Mouse (Mus musculus) olfactory bulb, adult 2 months (tissue): ENCODE data around the gene Gm20431. TPM values are rescaled to one million over a fixed set of nuclear protein-coding genes. Genes with fewer than 3 reads are reported as not detected.

Experiments
- H3K27ac ChIP-seq: fragments of 200-500 bp; 2 replicates; pipeline ENCODE4 v1.5.1; 2012; ENCODE audit warnings: low read depth, low read length; ENCODE audit not compliant: insufficient read depth
- H3K4me1 ChIP-seq: fragments of 200-500 bp; 2 replicates; pipeline ENCODE4 v1.6.1; 2012; ENCODE audit warnings: low read length; ENCODE audit not compliant: control insufficient read depth, insufficient read depth
- H3K4me3 ChIP-seq: fragments of 200-500 bp; 2 replicates; pipeline ENCODE4 v1.5.1; 2012; ENCODE audit warnings: mild to moderate bottlenecking, low read depth, low read length, moderate library complexity; ENCODE audit not compliant: insufficient read depth
- CTCF ChIP-seq: fragments of 200-500 bp; IDR thresholded peaks from 2 replicates; pipeline ENCODE4 v1.5.1; 2012; ENCODE audit warnings: low read depth, mild to moderate bottlenecking, low read length, moderate library complexity; ENCODE audit not compliant: insufficient read depth
- POLR2A ChIP-seq: fragments of 200-500 bp; IDR thresholded peaks from 2 replicates; pipeline ENCODE4 v1.6.1; 2012; ENCODE audit warnings: mild to moderate bottlenecking, low read depth, low read length, moderate library complexity; ENCODE audit not compliant: insufficient read depth
- WGBS: fragments of 180-500 bp; shearing (Covaris S2); methylation state at CpG from one replicate; pipeline ENCODE4 v1.1.7; 2018; 5-methylcytosine and 5-hydroxymethylcytosine counted together
- polyA plus RNA-seq: library from polyadenylated mRNA; stranded (reverse); fragments of >200 nt; gene quantifications from 2 replicates; pipeline ENCODE4 v1.2.4, GENCODE M21; 2012; ENCODE audit warnings: low replicate concordance; ENCODE audit not compliant: missing spikeins, insufficient read depth, insufficient read length

Gm20431 gene
- polyA plus RNA-seq, 1 experiment = not detected

- WGBS = under 1% methylated on average over 31 of the region's 31 CpGs
- TF ChIP-seq POLR2A (no peak), CTCF (no peak)
- peak overlapping the region; percentile 80 for H3K4me3 ChIP-seq
- H3K27ac ChIP-seq = peak overlapping the region; percentile 6; the same call in 1 of the 2 replicates
- peaks cover 43% of the 10 kb centered on the region for H3K4me1 ChIP-seq
Measured at GRCm38 (mm10) chr2:167631181-167631590, 30.1 kb downstream of the Gm20431 start.

DNA sequence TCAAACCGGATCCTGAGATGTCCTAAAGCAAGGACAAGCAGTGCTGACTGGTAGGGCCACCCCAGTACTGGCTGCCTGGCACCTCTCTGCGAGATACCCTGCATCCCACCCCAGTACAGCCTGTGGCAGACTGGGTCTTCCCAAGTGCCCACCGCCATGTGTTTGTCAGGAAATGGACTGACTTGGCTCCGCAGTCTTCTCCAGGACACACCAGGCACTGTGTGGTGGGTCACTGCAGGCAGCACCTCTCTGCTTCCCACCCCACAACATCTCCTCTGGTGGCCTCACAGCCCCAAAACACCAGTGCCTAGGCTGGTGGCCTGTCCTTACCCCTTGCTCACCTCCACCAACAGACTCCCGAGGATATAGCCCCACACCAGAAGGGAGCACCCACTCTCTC lies 30.9 kb downstream of the Gm20431 start:
- Histone ChIP-seq H3K4me1 (peaks cover 50% of the 10 kb centered on the region), H3K4me3 (peak overlapping the region; percentile 80), H3K27ac (no peak overlapping the region)
- no peak for TF ChIP-seq CTCF
- TF ChIP-seq POLR2A = no peak
- WGBS = 59% methylated on average over 5 of the region's 5 CpGs

DNA sequence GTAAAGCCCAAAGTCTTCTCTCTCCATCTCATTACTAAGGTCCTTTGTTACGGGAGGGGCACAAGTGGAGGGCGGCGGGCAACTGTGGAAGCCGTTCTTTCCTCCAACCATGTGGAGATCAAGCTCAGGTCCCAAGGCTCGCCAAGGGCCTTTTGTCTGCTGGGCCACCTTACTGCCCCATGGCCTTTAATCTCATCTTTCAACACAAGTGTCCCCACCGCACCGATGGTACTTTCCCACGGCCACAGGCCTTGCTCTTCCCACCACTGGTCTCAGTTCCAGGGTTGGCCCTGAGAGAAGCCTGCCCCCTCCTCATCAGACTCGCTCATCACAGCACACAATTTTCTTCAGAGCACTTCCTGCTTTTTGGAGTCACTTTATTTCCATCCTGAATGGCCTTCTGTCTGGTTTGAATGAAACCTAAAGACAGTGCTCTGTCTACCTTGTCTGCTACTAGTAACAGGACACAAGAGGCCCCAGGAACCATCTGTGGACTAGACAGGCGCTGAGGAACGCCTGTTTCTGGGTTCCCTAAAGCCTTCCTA lies 31.6 kb downstream of the Gm20431 start:
- 61% methylated on average over 11 of the region's 11 CpGs for WGBS
- H3K4me1 ChIP-seq = peaks cover 56% of the 10 kb centered on the region
- no peak overlapping the region for H3K27ac ChIP-seq
- no peak for TF ChIP-seq CTCF
- no peak for TF ChIP-seq POLR2A
- no peak overlapping the region for H3K4me3 ChIP-seq

DNA sequence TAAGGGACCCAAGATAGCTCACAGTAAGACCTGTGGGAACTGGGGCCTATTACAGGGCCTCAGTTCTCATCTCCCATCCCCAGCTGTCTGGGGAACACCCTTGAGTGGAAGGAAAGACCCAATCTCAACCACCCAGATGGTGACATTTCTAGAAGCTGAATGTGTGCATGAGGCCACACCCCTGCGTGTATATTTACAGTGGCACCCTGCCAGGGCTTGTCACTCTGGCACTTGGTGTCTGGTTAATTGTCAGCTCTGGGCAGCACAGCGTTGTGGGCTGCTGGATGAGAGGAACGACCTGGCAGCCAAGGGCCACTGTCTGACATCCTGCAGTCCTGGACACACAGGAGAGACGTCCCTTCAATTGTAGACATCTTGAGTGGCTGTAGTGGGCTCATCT lies 32.4 kb downstream of the Gm20431 start:
- WGBS = 19% methylated on average over 4 of the region's 4 CpGs
- Histone ChIP-seq H3K27ac (no peak overlapping the region), H3K4me3 (no peak overlapping the region), H3K4me1 (peaks cover 59% of the 10 kb centered on the region)
- TF ChIP-seq POLR2A (no peak), CTCF (no peak)

- WGBS = 62% methylated on average over 7 of the region's 7 CpGs
- TF ChIP-seq POLR2A (no peak), CTCF (no peak)
- Histone ChIP-seq H3K27ac (no peak overlapping the region), H3K4me1 (peaks cover 61% of the 10 kb centered on the region), H3K4me3 (no peak overlapping the region)
Measured at GRCm38 (mm10) chr2:167627019-167627418, 34.3 kb downstream of the Gm20431 start.

DNA sequence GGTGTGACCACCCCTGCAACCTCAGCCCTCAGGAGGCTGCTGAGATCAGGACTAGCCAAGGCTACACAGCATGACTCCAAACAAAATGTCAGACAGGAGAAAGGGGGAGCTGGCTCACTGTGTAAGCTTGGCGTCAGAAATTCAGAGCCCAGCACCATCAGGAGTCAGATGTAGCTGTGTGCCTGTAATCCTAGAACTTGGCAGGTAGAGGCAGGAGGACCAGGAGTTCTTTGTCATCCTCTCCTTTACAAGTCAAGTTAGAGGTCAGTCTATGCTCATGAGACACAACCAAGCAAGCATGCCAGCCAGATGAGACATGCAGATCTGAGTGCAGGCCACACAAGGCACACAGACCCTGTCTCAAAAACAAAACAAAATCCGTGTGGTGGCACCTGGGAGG lies 35.6 kb downstream of the Gm20431 start:
- peaks cover 74% of the 10 kb centered on the region for H3K4me1 ChIP-seq
- TF ChIP-seq CTCF (no peak), POLR2A (no peak)
- no peak overlapping the region for H3K27ac ChIP-seq
- 32% methylated on average over 2 of the region's 2 CpGs for WGBS
- H3K4me3 ChIP-seq = no peak overlapping the region

- TF ChIP-seq POLR2A (no peak), CTCF (no peak)
- no peak overlapping the region for H3K27ac ChIP-seq
Measured at GRCm38 (mm10) chr2:167624368-167625075, 36.8 kb downstream of the Gm20431 start.

DNA sequence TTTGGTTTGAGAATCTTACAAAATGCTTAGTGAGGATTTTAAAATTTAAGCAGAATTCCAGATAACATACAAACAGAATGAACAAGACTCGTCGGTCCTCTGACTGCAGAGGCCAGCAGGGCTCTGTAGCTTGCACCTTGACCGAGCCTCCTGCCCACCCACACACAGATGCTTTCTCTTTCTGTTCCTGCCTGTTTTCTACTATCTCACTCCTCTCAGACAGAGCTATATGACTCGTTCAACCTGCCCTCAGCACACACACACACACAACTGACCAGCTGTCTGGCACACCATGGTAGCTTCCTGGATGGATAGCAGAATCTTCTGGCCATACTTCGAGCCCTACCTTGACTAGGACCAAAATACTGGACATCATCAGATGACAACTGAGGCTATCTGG lies 38.3 kb downstream of the Gm20431 start:
- WGBS = 58% methylated on average over 5 of the region's 5 CpGs
- H3K27ac ChIP-seq = no peak overlapping the region
- H3K4me3 ChIP-seq = no peak overlapping the region
- H3K4me1 ChIP-seq = peaks cover 65% of the 10 kb centered on the region
- TF ChIP-seq POLR2A (no peak), CTCF (no peak)

More at GRCm38 (mm10) chr2:167624368-167625075, 36.8 kb downstream of the Gm20431 start:
- no peak overlapping the region for H3K4me3 ChIP-seq
- peaks cover 64% of the 10 kb centered on the region for H3K4me1 ChIP-seq
- WGBS = 58% methylated on average over 5 of the region's 6 CpGs

- Histone ChIP-seq H3K4me3 (no peak overlapping the region), H3K4me1 (peaks cover 63% of the 10 kb centered on the region), H3K27ac (no peak overlapping the region)
- no peak for TF ChIP-seq POLR2A
- TF ChIP-seq CTCF = no peak
- 70% methylated on average over 13 of the region's 13 CpGs for WGBS
Measured at GRCm38 (mm10) chr2:167622352-167622751, 38.9 kb downstream of the Gm20431 start.
